Mouse (Mus musculus) central nervous system, embryonic 14 days (tissue): ENCODE measurements around the gene Calcr. TPM values are rescaled to one million over a fixed set of nuclear protein-coding genes. Genes with fewer than 3 reads are reported as not detected.

Experiments used
- polyA plus RNA-seq: library from polyadenylated mRNA; depleted of rRNA; stranded (reverse); fragments of >200 nt; gene quantifications from 2 replicates; pipeline ENCODE4 v1.2.3, GENCODE M21; 2012; rRNA removed

Calcr gene
- 4.2 and 5.0 TPM in 2 replicates for polyA plus RNA-seq

DNA sequence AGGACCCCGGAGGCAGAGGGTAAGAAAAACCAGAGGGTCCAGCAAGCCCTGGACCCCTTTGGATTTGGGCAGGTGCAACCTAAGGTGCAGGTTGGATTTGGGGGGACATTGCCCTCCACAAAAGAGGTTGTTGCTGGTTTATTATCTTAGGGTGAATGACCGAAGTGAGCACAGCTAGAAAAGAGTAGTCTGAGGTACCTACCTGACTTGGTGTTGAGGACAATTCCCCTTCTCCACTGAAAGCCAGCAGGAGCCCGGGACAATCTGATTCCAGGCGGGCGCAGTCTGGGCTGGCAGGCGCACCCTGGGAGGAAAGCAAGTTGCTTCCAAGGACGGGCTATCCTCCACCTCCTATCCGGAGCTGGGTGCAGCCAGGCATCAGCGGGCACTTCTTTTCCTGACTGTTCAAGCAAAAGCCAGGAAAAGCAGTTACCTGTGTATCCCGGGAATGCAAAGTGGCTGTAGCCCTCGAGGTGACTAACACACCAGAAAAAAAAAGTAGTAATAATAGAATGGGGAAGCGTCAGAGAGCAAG is at the start of gene Calcr:
TSS of gene Calcr (minus strand) at position 485 of the 535 bp plus-strand sequence.

Other genes starting within 250 kb of the Calcr start
- gene Tfpi2, start 224.2 kb upstream of the Calcr start, polyA plus RNA-seq = 0.47 and 1.2 TPM in 2 replicates
- not detected in 2 replicates for gene Gngt1, start 229.1 kb upstream of the Calcr start, polyA plus RNA-seq
- gene Gng11, start 239.2 kb upstream of the Calcr start, polyA plus RNA-seq = 10.3 and 15.4 TPM in 2 replicates